Mouse (Mus musculus) mouse embryonic stem cell (cell line): ENCODE measurements around the gene Epb41l4b.

Source experiments
- in situ Hi-C, 2 experiments: fragments of 300-500 bp; cut with MboI; formaldehyde crosslinking; loops; 1 replicate in 1 of 2; 3 replicates in 1 of 2; pipeline ENCODE4 v1.14.3; 2019 to 2020; ENCODE audit warnings: low sequenced_read_pairs in 2 of 2, low pct_unique_long_range_greater_than_20kb in 1 of 2, mixed read lengths in 1 of 2; ENCODE audit not compliant: unreplicated experiment in 1 of 2

The Epb41l4b gene

DNA sequence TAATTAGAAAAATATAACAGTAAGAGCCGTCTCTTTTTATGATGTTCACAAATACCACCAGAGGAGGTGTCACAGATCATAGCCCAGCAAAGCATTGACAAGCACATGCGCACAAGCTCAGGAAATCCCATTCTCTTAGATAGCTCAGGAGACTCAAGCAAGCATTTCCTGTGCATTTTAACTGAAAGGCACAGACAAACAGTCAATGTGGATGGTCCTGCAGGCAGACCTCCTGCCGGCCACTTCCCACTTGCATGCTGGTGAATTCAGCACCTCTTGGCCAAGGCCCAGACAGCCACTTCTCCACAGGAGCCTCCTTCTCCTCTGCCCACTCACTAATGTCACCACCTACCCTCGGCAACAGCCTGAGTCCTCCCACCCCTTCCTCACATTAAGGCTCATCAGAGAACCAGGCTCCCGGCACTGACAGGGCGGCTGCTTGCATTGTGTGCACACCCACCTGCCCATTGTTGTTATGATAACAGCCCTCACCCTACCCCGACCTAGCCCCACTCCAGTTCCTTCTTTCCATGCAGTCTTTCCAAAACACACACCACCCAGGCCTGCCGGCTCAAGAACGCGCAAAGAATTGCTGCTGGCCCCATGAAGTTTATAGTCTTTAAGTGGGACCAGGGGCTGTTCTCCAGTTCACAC is 60.3 kb downstream of the Epb41l4b start:
- in situ Hi-C loops: no loop called here

DNA sequence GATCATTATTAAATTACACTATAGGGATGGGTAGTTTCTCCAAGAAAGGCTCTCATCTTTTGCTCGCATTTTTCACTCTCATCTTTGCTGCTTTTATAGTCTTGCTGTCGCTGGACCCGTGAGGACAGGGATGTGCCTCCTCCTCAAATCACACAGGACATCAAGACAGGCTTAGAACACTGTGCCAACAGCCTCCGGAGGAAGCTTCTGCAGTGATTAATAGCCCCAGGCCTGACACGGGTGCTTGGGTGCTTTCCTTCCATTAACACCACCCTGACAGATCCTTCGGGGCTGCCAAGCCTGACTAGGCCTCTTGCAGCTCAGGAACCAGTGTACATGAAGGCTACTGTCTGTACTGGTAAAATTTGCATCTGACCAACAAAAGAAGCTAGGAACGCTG is 61.8 kb downstream of the Epb41l4b start:
- in situ Hi-C loops: no loop called here

DNA sequence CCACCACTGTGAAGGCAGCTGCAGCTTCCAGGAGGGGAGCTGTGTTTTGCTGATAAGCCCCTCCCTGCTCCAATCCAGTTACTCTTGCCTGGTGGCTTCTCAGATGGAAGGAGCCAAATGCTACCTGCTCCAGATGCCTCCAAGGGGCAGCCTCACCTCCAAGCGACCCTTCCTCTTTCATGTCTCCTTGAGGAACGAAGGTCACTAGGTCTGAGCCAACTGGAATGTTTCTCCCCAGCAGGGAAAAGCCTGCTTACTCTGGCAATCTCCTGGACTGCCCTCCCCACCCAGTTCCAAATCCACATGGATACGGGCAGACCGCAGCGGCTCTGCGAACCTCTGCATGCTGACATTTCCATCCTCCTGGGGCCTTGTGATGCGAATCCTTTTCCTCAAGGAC is 69.4 kb downstream of the Epb41l4b start:
- in situ Hi-C loops: no loop called here

- in situ Hi-C loops: no loop called here
These were observed 70.1 kb downstream of the Epb41l4b start for GRCm38 (mm10) chr4:57073174-57073573.

DNA sequence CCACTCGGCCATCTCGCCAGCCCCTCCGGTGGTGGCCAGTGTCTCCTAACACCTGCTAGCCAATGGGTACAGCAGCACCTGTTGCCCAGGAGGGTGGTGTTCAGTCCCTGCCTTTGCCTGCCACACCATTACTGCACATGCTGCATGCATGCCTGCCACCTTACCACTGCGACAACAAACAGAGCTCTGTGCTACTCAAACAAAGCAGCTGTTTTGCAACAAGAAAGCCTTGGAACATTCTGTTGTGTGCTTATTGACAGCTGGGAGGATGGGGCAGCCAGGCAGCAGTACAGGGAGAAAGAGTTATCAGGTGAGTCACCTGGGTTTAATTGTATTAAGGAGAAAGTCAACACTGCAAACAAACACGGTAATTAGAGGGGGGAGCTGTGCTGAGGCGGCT is 72.6 kb downstream of the Epb41l4b start:
- in situ Hi-C loops: no loop called here

DNA sequence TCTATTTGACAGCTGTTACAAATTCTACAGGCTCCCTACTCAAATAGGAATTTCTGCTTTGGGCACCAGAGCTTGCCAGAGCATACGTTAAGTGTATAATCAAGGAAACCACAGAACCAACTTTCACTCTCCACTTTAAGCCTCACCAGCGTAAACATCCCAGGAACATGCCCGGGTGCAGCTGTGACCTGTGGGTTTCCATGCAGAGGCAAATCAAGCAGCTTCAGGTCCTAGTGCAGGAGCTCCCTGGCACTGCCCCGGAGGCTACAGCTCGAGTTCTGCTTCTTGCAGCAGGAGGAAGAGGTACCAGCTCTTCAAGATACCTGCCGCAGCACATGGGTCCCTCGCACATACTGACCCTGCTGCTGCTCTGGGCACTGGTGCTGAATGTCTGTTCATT is 74.8 kb downstream of the Epb41l4b start:
- in situ Hi-C loops: no loop called here

- in situ Hi-C loops: no loop called here
These were observed 75.4 kb downstream of the Epb41l4b start for GRCm38 (mm10) chr4:57067801-57068200.

DNA sequence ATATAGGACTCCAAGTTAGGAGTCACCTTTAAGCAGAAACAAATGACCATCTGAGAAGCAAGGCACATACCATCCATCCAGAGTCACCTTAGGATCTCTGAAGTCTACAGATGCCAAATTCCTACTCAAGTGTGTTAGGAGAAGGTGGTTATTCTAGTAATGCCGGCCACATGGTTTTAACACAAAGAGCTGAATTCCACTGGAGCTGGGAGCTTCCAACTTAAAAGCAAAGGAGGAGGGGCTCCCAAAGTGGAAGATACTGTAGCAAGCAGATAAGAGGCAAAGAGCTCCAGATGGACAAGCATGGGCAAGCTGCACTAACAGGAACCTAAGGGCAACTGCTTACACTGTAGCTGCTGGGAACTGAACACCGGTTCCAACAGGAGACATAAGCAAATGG is 76.3 kb downstream of the Epb41l4b start:
- in situ Hi-C loops: no loop called here

DNA sequence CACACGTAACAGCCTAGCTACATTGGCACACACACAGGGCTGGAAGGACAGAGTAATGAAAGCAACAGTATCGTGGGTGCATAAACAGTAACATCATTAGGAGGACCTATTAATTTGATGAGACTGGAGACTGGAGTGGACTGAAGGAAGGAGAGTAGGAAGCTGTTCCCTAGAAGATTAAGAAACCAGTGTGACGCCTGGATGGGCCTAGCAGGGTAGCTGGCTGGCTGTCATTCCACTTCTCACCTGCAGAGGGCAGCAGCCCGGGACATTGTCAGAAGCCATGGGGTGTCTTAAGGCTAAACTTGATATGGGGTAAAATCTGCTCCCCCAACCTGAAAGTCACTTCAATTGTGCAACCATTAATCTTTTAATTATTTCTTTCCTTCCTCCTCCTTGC is 78.0 kb downstream of the Epb41l4b start:
- in situ Hi-C loops: no loop called here

DNA sequence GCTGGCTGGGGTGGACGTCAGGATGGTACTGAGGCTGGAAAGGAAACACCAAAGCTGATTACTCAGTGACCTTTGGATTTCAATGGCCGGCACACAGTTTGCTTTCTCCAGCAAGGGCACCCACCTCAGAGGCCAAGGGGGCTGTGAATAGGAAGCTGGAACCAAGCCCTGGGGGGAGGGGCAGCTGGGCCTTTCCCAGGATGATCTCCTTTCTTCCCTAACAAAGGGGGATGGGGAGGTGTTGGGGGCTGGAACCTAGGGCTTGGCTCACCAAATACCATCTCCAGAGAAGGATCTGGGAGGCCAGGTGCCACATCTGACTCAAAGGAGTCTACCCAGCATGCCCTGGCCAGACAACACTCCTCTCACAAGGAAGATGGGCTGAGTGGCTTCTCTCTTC is 78.4 kb downstream of the Epb41l4b start:
- in situ Hi-C loops: no loop called here

DNA sequence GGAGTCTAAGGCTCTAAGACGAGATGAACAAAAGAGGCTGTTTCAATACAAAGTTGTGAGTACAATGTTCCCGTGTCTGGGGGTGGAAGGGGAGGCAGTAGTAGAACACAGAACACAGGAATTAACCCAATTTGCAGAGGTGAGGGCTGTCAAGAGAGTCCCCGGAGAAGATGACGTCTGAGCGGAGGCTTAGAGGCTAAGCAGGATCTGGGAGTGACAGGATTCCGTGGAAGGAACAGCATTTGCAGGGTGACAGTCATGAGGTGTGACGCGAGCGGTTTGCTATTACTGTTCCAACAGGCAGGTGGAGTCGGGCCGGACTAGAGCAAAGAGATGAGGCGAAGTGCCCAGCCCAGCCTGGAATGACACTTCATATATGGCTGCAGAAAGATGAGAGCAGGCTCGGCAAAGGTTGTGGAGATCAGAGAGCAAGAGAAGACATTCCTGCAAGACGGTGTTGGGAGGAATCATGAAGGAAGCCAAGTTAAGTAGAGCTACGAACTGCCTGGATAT is 82.9 kb downstream of the Epb41l4b start:
- in situ Hi-C loops: no loop called here

GRCm38 (mm10) chr4:57058623-57059022 is 84.6 kb downstream of the Epb41l4b start:
- in situ Hi-C loops: no loop called here

DNA sequence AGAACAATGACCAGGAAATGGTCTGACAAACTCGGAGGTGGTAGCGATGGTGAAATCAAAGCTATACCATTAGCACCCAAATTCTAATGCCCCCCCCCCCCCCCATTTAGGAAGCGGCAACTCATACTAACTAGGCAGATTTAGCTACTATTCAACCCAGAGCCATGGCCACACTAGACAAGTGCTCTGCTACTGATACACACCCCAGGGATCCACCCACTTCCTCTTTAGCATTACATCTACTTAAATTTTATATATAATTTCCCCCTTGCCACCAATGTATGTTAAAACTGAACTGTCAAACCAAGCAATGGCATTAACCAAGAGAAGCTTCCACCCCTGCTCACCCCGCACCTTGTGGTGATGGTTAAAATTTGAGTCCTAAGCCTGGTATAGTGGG is 85.6 kb downstream of the Epb41l4b start:
- in situ Hi-C loops: no loop called here

GRCm38 (mm10) chr4:57055635-57056034 is 87.6 kb downstream of the Epb41l4b start:
- in situ Hi-C loops: no loop called here

DNA sequence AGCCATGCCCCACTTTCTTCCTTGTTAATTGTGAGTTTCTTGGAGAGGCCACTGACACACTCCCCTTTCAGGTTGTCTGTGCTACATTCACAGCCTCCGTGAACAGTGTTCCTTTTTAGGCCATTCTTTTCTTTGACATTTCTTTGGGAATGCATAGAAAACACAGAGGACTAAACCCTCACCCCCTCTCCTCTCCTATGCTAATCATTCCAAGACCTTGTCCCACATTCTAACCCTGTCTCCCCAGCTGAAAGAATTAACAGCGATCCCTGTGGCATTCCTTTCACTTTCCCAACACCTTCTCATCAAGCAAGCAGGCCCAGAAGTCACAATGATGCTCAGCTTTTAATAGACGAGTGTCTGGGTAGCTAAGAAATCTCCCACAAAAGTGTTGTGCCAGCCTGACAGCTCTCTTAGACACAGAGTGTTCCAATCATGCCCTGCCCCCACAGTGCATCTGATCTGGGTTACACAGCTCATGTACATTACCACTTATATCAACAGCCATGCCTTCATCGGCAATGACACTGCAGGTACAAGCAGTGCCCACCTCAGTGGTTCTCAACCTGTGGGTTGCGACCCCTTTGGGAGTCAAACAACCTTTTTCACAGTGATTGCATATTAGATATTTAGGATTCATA is 93.8 kb downstream of the Epb41l4b start:
- in situ Hi-C loops: no loop called here

- in situ Hi-C loops: no loop called here
These were observed 94.7 kb downstream of the Epb41l4b start for GRCm38 (mm10) chr4:57048566-57048965.

DNA sequence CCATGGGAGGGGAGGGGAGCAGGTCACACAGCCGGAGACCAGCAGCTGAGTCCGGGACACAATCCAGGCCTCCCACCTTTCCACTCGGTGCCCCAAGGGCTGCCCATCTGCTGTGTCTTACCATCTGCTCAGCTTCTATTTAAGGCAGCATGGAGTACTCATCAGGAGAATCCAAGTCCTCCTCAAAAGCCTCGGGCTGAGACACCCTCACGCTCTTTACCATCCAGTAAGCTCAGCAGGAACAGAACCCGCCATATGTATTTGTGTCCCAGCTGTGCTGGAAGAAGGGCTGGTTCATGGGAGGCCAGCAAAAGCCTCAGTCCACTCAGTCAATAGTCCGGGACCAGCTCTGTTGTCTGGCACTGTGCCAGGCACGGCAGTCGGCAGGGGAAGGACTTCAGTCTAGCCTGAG is 97.1 kb downstream of the Epb41l4b start:
- in situ Hi-C loops: no loop called here

GRCm38 (mm10) chr4:57043621-57044020 is 99.6 kb downstream of the Epb41l4b start:
- in situ Hi-C loops: no loop called here

GRCm38 (mm10) chr4:57041661-57042060 is 101.6 kb downstream of the Epb41l4b start:
- in situ Hi-C loops: no loop called here

GRCm38 (mm10) chr4:57041211-57041610 is 102.0 kb downstream of the Epb41l4b start:
- in situ Hi-C loops: no loop called here
